In the genomic region with DNA sequence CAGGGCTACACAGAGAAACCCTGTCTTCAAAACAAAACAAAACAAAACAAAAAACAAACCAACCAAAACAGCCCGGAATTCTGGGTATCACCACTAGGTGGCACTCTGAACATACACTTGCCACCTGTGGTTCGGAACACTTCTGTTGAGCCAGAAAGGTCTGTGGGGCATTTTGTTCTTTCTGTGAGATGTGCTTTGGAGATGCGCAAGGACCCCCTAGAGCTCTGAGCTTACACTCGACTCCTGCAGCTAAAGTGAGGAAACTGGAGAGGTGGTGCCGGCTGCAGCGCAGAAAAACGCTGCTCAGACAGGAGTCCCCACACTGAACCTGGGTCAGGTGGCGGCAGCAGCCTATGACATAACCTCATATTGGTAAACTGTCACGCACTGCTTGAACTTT, we compare ENCODE assay signal across 8 mouse cellular contexts. TPM values are rescaled to one million over a fixed set of nuclear protein-coding genes. Genes with fewer than 3 reads are reported as not detected.
DNase-seq lines count a peak whose midpoint lies in the region; ATAC-seq and TF ChIP-seq lines count a peak whose summit lies in the region.

No protein-coding gene starts in this region.

- ATAC-seq in limb, embryonic 14.5 days (ENCODE audit: low FRiP score, low read depth), result no peak

- 0 out of 2 replicates have a peak overlapping the region, but pooled peaks have one; percentile 13 for H3K4me2 ChIP-seq in limb, embryonic 14.5 days (replicated peaks; ENCODE audit: low read depth, low read length, severe bottlenecking)
- H3K4me2 ChIP-seq in myocyte (ENCODE audit: low read depth), result peak overlapping the region; percentile 35

- TF ChIP-seq POLR2A in kidney, adult 2 months (IDR thresholded peaks at IDR 0.05; ENCODE audit: low read depth, low read length), result no peak
- TF ChIP-seq POLR2A in limb, embryonic 14.5 days (IDR thresholded peaks at IDR 0.05; ENCODE audit: borderline replicate concordance, extremely low read depth, insufficient read depth, insufficient read length), result no peak
- TF ChIP-seq POLR2A in myocyte (IDR thresholded peaks at IDR 0.05; ENCODE audit: insufficient read length, low read depth), result no peak

- no peaks in the 10 kb centered on the region for H3K79me2 ChIP-seq in myocyte (ENCODE audit: control insufficient read depth, insufficient read depth)

- H3K27ac ChIP-seq in kidney, adult 2 months (ENCODE audit: insufficient read depth, low read depth, low read length), result no peak overlapping the region
- no peak overlapping the region for H3K27ac ChIP-seq in limb, embryonic 14.5 days (replicated peaks; ENCODE audit: low read depth, low read length)

- H3K4me3 ChIP-seq in kidney, adult 2 months (ENCODE audit: insufficient read depth, low read depth, low read length), result no peak overlapping the region
- H3K4me3 ChIP-seq in limb, embryonic 14.5 days (replicated peaks; ENCODE audit: low read length), result no peak overlapping the region
- no peak overlapping the region for H3K4me3 ChIP-seq in myocyte

- TF ChIP-seq CTCF in kidney, adult 2 months (conservative IDR thresholded peaks at IDR 0.05; ENCODE audit: insufficient read depth, insufficient read length, low read depth, low read length), result peak; percentile 71

- no peaks in the 10 kb centered on the region for H3K27me3 ChIP-seq in kidney, adult 2 months (replicated peaks; ENCODE audit: control insufficient read depth, insufficient read depth, low read length)
- H3K27me3 ChIP-seq in limb, embryonic 14.5 days (ENCODE audit: control insufficient read depth, insufficient read depth, low read length), result no peaks in the 10 kb centered on the region
- no peaks in the 10 kb centered on the region for H3K27me3 ChIP-seq in myocyte (ENCODE audit: control insufficient read depth, insufficient read depth, insufficient read length)
- no peaks in the 10 kb centered on the region for H3K27me3 ChIP-seq in splenic B cell, adult 2 months (ENCODE audit: control insufficient read depth, insufficient read depth, low read length, poor library complexity, severe bottlenecking)

- DNase-seq in 3T3-L1 (ENCODE audit: low read depth, low spot score) (peak; percentile 86), ZHBTc4 (ENCODE audit: low read depth, low spot score) (peak; percentile 79)
- peak; percentile 78 for DNase-seq in embryo, embryonic 10 days (ENCODE audit: low spot score)
- DNase-seq in gastrocnemius, postnatal 25 days, result peak; percentile 21
- DNase-seq in kidney, adult 2 months, result peak; percentile 69
- peak; percentile 77 for DNase-seq in limb, embryonic 14.5 days (ENCODE audit: low spot score)
- peak; percentile 85 for DNase-seq in splenic B cell, adult 2 months (ENCODE audit: low read depth, low spot score)

- H3ac ChIP-seq in myocyte (ENCODE audit: control insufficient read depth, insufficient read length), result no peak overlapping the region

- no peaks in the 10 kb centered on the region for H3K4me1 ChIP-seq in kidney, adult 2 months (ENCODE audit: control insufficient read depth, insufficient read depth, low read length)
- H3K4me1 ChIP-seq in limb, embryonic 14.5 days (ENCODE audit: control insufficient read depth, insufficient read depth, low read length), result peaks cover 6% of the 10 kb centered on the region

- no peak overlapping the region for H3K9ac ChIP-seq in limb, embryonic 14.5 days (ENCODE audit: low read depth, low read length, severe bottlenecking)

- 14% methylated on average over 9 of the region's 9 CpGs for WGBS in kidney, adult 2 months
- 20% methylated on average over 9 of the region's 9 CpGs for WGBS in limb, embryonic 14.5 days

- no peaks in the 10 kb centered on the region for H3K9me3 ChIP-seq in limb, embryonic 14.5 days (ENCODE audit: control insufficient read depth, low read length)

- H3K36me3 ChIP-seq in kidney, adult 2 months (ENCODE audit: control insufficient read depth, insufficient read depth, low read length), result no peaks in the 10 kb centered on the region
- no peaks in the 10 kb centered on the region for H3K36me3 ChIP-seq in limb, embryonic 14.5 days (ENCODE audit: control insufficient read depth, insufficient read depth, low read length)
- no peaks in the 10 kb centered on the region for H3K36me3 ChIP-seq in myocyte (ENCODE audit: control insufficient read depth, insufficient read depth)
- H3K36me3 ChIP-seq in splenic B cell, adult 2 months (ENCODE audit: control insufficient read depth, insufficient read depth, low read length, poor library complexity, severe bottlenecking), result no peaks in the 10 kb centered on the region

TF ChIP-seq in myocyte, 11 proteins besides CTCF, POLR2A, EP300 and RAD21:
- TF ChIP-seq USF1 (IDR thresholded peaks at IDR 0.05; ENCODE audit: low read depth) (no peak), TCF3 (IDR thresholded peaks at IDR 0.05; ENCODE audit: insufficient read length, low read depth) (no peak), MYOG (IDR thresholded peaks at IDR 0.05; ENCODE audit: control insufficient read depth in 1 of 3, insufficient read depth in 1 of 3, insufficient read length in 2 of 3, low read depth in 2 of 3) (no peak), E2F4 (IDR thresholded peaks at IDR 0.05; ENCODE audit: insufficient read depth) (no peak), SRF (IDR thresholded peaks at IDR 0.05; ENCODE audit: control insufficient read depth, insufficient read length, low read depth) (no peak), POLR2AphosphoS2 (IDR thresholded peaks at IDR 0.05; ENCODE audit: insufficient read length, low read depth) (no peak), MYOD1 (IDR thresholded peaks at IDR 0.05; ENCODE audit: control insufficient read depth in 1 of 3, insufficient read length in 2 of 3, low read depth in 2 of 3) (no peak), MAX (IDR thresholded peaks at IDR 0.05; ENCODE audit: low read depth) (no peak), CEBPB (IDR thresholded peaks at IDR 0.05; ENCODE audit: insufficient read depth, poor library complexity, severe bottlenecking) (no peak), TCF12 (IDR thresholded peaks at IDR 0.05; ENCODE audit: insufficient read depth, poor library complexity, severe bottlenecking) (no peak), REST (IDR thresholded peaks at IDR 0.05; ENCODE audit: insufficient read depth, insufficient read length) (no peak)
TF ChIP-seq in myocyte: peak in this region for 0.

RNA-seq across cellular contexts. Expression of gene Eid3, which starts 43.0 kb away (rescaled TPM):
- total RNA-seq in gastrocnemius, postnatal 25 days (2021), result 1 to 10 TPM in 1 of 2 experiments, under 1 TPM in 1; 0.97 to 1.4 TPM
- polyA plus RNA-seq in kidney, adult 2 months (2012; rRNA removed), result 0.09 and 0.24 TPM in 2 replicates
- polyA plus RNA-seq in limb, embryonic 14.5 days (2012; rRNA removed), result 0.53 and 0.72 TPM in 2 replicates
- polyA plus RNA-seq in limb, embryonic 14.5 days (2014; fragmentation: Nextera tagmentation; extraction: Ambion mirVana), result 0.43 and 0.55 TPM in 2 replicates
- polyA plus RNA-seq in myocyte (2012; fragmentation: generic; extraction: Trizol), result 0.43 TPM

Comparison
In these comparisons a context has a peak if more than half of its experiments do, and no peak if none do; other contexts are left out.
1. DNase-seq: peak in every context shown above with its lines; median percentile 86 in 3T3-L1; 85 in splenic B cell, adult 2 months; 79 in ZHBTc4; 78 in embryo, embryonic 10 days; 77 in limb, embryonic 14.5 days; 69 in kidney, adult 2 months; 21 in gastrocnemius, postnatal 25 days.